Mouse (Mus musculus): ENCODE measurements around the gene Snx21. TPM values are rescaled to one million over a fixed set of nuclear protein-coding genes. Genes with fewer than 3 reads are reported as not detected.
A peak's percentile ranks its signal among the peaks of the same experiment; 100 is the strongest.
"Not testable (repeated sequence)": the region's sequence is repeated elsewhere in the genome, so short reads cannot be mapped to it uniquely, and the experiment has no call there.

Gene Snx21
- polyA plus RNA-seq, 1 experiment from 2014 or later: 20.5 TPM

- Histone ChIP-seq H3K9me3 (ENCODE audit: control insufficient read depth, low read length) (no peaks in the 10 kb centered on the region), H3K4me3 (ENCODE audit: low read depth, low read length) (no peak overlapping the region), H3K27ac (ENCODE audit: low read depth) (no peak overlapping the region), H3K4me1 (replicated peaks; ENCODE audit: control insufficient read depth, insufficient read depth, low read length) (no peaks in the 10 kb centered on the region), H3K9ac (ENCODE audit: low read length) (no peak overlapping the region), H3K4me2 (ENCODE audit: low read length) (no peak overlapping the region), H3K36me3 (ENCODE audit: control insufficient read depth, insufficient read depth, low read length) (peaks cover 76% of the 10 kb centered on the region), H3K27me3 (replicated peaks; ENCODE audit: control insufficient read depth, insufficient read depth, low read length) (no peaks in the 10 kb centered on the region)
- DNase-seq (ENCODE audit: low spot score): peak; percentile 85
- 32% methylated on average over 5 of the region's 5 CpGs for WGBS
- ATAC-seq (replicated peaks; ENCODE audit: low FRiP score, low TSS enrichment, low read depth): peak; percentile 24; the same call in 1 of the 2 replicates
Measured at GRCm38 (mm10) chr2:164794293-164794692, 8.7 kb downstream of the Snx21 start.

GRCm38 (mm10) chr2:164795868-164796267, 10.2 kb downstream of the Snx21 start:
- Histone ChIP-seq H3K4me3 (ENCODE audit: low read depth, low read length) (no peak overlapping the region), H3K27me3 (replicated peaks; ENCODE audit: control insufficient read depth, insufficient read depth, low read length) (no peaks in the 10 kb centered on the region), H3K27ac (ENCODE audit: low read depth) (no peak overlapping the region), H3K4me2 (ENCODE audit: low read length) (no peak overlapping the region), H3K9ac (ENCODE audit: low read length) (no peak overlapping the region), H3K4me1 (replicated peaks; ENCODE audit: control insufficient read depth, insufficient read depth, low read length) (no peaks in the 10 kb centered on the region), H3K36me3 (ENCODE audit: control insufficient read depth, insufficient read depth, low read length) (peaks cover 76% of the 10 kb centered on the region), H3K9me3 (ENCODE audit: control insufficient read depth, low read length) (no peaks in the 10 kb centered on the region)
- WGBS: 80% methylated on average over 4 of the region's 4 CpGs
- no peak for ATAC-seq (replicated peaks; ENCODE audit: low FRiP score, low TSS enrichment, low read depth)
- DNase-seq (ENCODE audit: low spot score): no peak

GRCm38 (mm10) chr2:164798554-164798953, 12.9 kb downstream of the Snx21 start:
- H3K4me2 ChIP-seq (ENCODE audit: low read length); ATAC-seq (replicated peaks; ENCODE audit: low FRiP score, low TSS enrichment, low read depth); H3K9ac ChIP-seq (ENCODE audit: low read length); H3K4me1 ChIP-seq (replicated peaks; ENCODE audit: control insufficient read depth, insufficient read depth, low read length); H3K4me3 ChIP-seq (ENCODE audit: low read depth, low read length); H3K27ac ChIP-seq (ENCODE audit: low read depth); H3K9me3 ChIP-seq (ENCODE audit: control insufficient read depth, low read length); DNase-seq (ENCODE audit: low spot score); H3K27me3 ChIP-seq (replicated peaks; ENCODE audit: control insufficient read depth, insufficient read depth, low read length): not testable (repeated sequence)
- 81% methylated on average over 6 of the region's 6 CpGs for WGBS
- peaks cover 52% of the 10 kb centered on the region for H3K36me3 ChIP-seq (ENCODE audit: control insufficient read depth, insufficient read depth, low read length)

GRCm38 (mm10) chr2:164800252-164801004, 14.8 kb downstream of the Snx21 start:
- WGBS: 89% methylated on average over 13 of the region's 13 CpGs
- DNase-seq (ENCODE audit: low spot score) (no peak), ATAC-seq (replicated peaks; ENCODE audit: low FRiP score, low TSS enrichment, low read depth) (no peak)
- Histone ChIP-seq H3K36me3 (ENCODE audit: control insufficient read depth, insufficient read depth, low read length) (peaks cover 38% of the 10 kb centered on the region), H3K4me1 (replicated peaks; ENCODE audit: control insufficient read depth, insufficient read depth, low read length) (peaks cover 8% of the 10 kb centered on the region), H3K27me3 (replicated peaks; ENCODE audit: control insufficient read depth, insufficient read depth, low read length) (no peaks in the 10 kb centered on the region), H3K27ac (ENCODE audit: low read depth) (no peak overlapping the region), H3K4me2 (ENCODE audit: low read length) (no peak overlapping the region), H3K9me3 (ENCODE audit: control insufficient read depth, low read length) (no peaks in the 10 kb centered on the region), H3K9ac (ENCODE audit: low read length) (no peak overlapping the region), H3K4me3 (ENCODE audit: low read depth, low read length) (no peak overlapping the region)

- ATAC-seq (replicated peaks; ENCODE audit: low FRiP score, low TSS enrichment, low read depth) (no peak), DNase-seq (ENCODE audit: low spot score) (no peak)
- Histone ChIP-seq H3K9me3 (ENCODE audit: control insufficient read depth, low read length) (no peaks in the 10 kb centered on the region), H3K4me1 (replicated peaks; ENCODE audit: control insufficient read depth, insufficient read depth, low read length) (peaks cover 12% of the 10 kb centered on the region), H3K36me3 (ENCODE audit: control insufficient read depth, insufficient read depth, low read length) (peaks cover 15% of the 10 kb centered on the region), H3K4me2 (ENCODE audit: low read length) (peak overlapping the region; percentile 62), H3K27me3 (replicated peaks; ENCODE audit: control insufficient read depth, insufficient read depth, low read length) (no peaks in the 10 kb centered on the region), H3K27ac (ENCODE audit: low read depth) (no peak overlapping the region), H3K4me3 (ENCODE audit: low read depth, low read length) (0 out of 2 replicates have a peak overlapping the region, but pooled peaks have one; percentile 91), H3K9ac (ENCODE audit: low read length) (no peak overlapping the region; the same call in 1 of the 2 replicates)
- WGBS: 89% methylated on average over 16 of the region's 16 CpGs
Measured at GRCm38 (mm10) chr2:164803201-164803920, 17.7 kb downstream of the Snx21 start.

- Histone ChIP-seq H3K4me1 (replicated peaks; ENCODE audit: control insufficient read depth, insufficient read depth, low read length) (peaks cover 12% of the 10 kb centered on the region), H3K9me3 (ENCODE audit: control insufficient read depth, low read length) (no peaks in the 10 kb centered on the region), H3K9ac (ENCODE audit: low read length) (peak overlapping the region; percentile 72), H3K4me3 (ENCODE audit: low read depth, low read length) (peak overlapping the region; percentile 91), H3K36me3 (ENCODE audit: control insufficient read depth, insufficient read depth, low read length) (peaks cover 19% of the 10 kb centered on the region), H3K27me3 (replicated peaks; ENCODE audit: control insufficient read depth, insufficient read depth, low read length) (no peaks in the 10 kb centered on the region), H3K27ac (ENCODE audit: low read depth) (peak overlapping the region; percentile 49; the same call in 1 of the 2 replicates), H3K4me2 (ENCODE audit: low read length) (peak overlapping the region; percentile 62)
- WGBS: 67% methylated on average over 1 of the region's 1 CpGs
- no peak for ATAC-seq (replicated peaks; ENCODE audit: low FRiP score, low TSS enrichment, low read depth)
- DNase-seq (ENCODE audit: low spot score): no peak
Measured at GRCm38 (mm10) chr2:164803921-164804313, 18.3 kb downstream of the Snx21 start.

- H3K4me3 ChIP-seq (ENCODE audit: low read depth, low read length): peak within 1 kb of the TSS; percentile 91
Measured at GRCm38 (mm10) chr2:164804533-164805331, 19.1 kb downstream of the Snx21 start, which contains the start of the genes Acot8 and Zswim3. Acot8 (minus strand) TSS chr2:164804882. Zswim3 (plus strand) TSS chr2:164805098.

GRCm38 (mm10) chr2:164805332-164805718, 19.7 kb downstream of the Snx21 start:
- H3K9ac ChIP-seq (ENCODE audit: low read length): peak overlapping the region; percentile 82
- 2% methylated on average over 21 of the region's 21 CpGs for WGBS
- H3K4me2 ChIP-seq (ENCODE audit: low read length): peak overlapping the region; percentile 97
- H3K36me3 ChIP-seq (ENCODE audit: control insufficient read depth, insufficient read depth, low read length): peaks cover 12% of the 10 kb centered on the region; the same call in 1 of the 2 replicates
- H3K4me3 ChIP-seq (ENCODE audit: low read depth, low read length): peak overlapping the region; percentile 91
- ATAC-seq (replicated peaks; ENCODE audit: low FRiP score, low TSS enrichment, low read depth) (peak; percentile 63), DNase-seq (ENCODE audit: low spot score) (no peak)
- H3K9me3 ChIP-seq (ENCODE audit: control insufficient read depth, low read length): no peaks in the 10 kb centered on the region
- H3K27ac ChIP-seq (ENCODE audit: low read depth): peak overlapping the region; percentile 81; the same call in 1 of the 2 replicates
- H3K4me1 ChIP-seq (replicated peaks; ENCODE audit: control insufficient read depth, insufficient read depth, low read length): peaks cover 12% of the 10 kb centered on the region
- no peaks in the 10 kb centered on the region for H3K27me3 ChIP-seq (replicated peaks; ENCODE audit: control insufficient read depth, insufficient read depth, low read length)

More at GRCm38 (mm10) chr2:164804533-164805331, 19.1 kb downstream of the Snx21 start, which contains the start of the genes Acot8 and Zswim3:
- no peaks in the 10 kb centered on the region for H3K27me3 ChIP-seq (replicated peaks; ENCODE audit: control insufficient read depth, insufficient read depth, low read length)
- H3K27ac ChIP-seq (ENCODE audit: low read depth): peak within 1 kb of the TSS; percentile 81
- H3K36me3 ChIP-seq (ENCODE audit: control insufficient read depth, insufficient read depth, low read length): peaks cover 17% of the 10 kb centered on the region
- under 1% methylated on average over 47 of the region's 47 CpGs for WGBS
- ATAC-seq (replicated peaks; ENCODE audit: low FRiP score, low TSS enrichment, low read depth) (peak; percentile 96), DNase-seq (ENCODE audit: low spot score) (peak; percentile 99)
- H3K4me1 ChIP-seq (replicated peaks; ENCODE audit: control insufficient read depth, insufficient read depth, low read length): peaks cover 12% of the 10 kb centered on the region
- H3K4me2 ChIP-seq (ENCODE audit: low read length): peak within 1 kb of the TSS; percentile 97
- peak within 1 kb of the TSS; percentile 82 for H3K9ac ChIP-seq (ENCODE audit: low read length)
- H3K9me3 ChIP-seq (ENCODE audit: control insufficient read depth, low read length): no peaks in the 10 kb centered on the region
